Comparison of ENCODE assay signal across 11 mouse cellular contexts in the genomic region with DNA sequence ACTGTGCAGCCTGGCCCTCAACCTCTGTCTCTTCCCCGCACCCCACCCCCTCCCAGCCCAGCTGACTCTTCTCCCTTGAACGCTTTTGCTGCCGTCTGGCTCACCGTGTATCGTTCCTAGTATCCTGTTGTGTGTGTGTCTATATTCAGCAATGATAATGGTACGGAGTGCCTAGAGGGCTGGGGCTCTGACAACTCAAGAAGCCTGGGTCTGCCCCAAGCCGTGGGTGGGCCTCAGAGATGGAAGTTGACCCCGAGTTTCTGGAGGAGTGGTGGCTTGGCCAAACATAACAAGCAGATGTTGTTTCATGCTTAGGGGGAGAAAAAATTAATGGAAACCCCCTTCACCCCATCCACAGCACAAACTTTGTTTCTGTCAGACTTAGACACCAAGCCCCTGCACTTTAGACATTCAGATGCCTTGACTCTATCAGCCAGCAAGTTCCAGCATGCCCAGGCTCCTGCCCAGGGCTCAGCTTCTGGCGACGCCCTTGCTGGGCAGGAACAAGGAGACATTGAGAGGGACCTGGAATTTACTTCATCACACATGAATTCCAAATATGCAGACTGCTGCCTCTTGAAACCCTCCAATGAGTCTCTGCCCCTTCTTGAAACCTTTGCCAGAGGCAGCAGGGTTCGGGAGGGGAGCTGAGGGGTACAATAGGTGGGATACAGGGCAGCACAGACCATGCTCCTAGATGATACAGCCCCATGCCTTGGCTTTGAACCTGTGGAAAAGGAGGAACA.
A peak's percentile ranks its signal among the peaks of the same experiment; 100 is the strongest.
DNase-seq lines count a peak whose midpoint lies in the region; ATAC-seq lines count a peak whose summit lies in the region.
"Had no signal": no experiment of that assay in that cellular context is flagged by ENCODE, and none has a peak within 500 bp of the region (broad histone marks: within the 10 kb centered on the region; RNA-seq: fewer than 3 reads in every experiment).

No protein-coding gene starts in this region.

- H3K4me1 ChIP-seq in heart, embryonic 13.5 days = peaks cover 69% of the 10 kb centered on the region
- peaks cover 10% of the 10 kb centered on the region; the same call in 1 of the 2 replicates for H3K4me1 ChIP-seq in midbrain, embryonic 10.5 days
- no peaks in the 10 kb centered on the region for H3K4me1 ChIP-seq in midbrain, embryonic 16.5 days (ENCODE audit: control insufficient read depth, insufficient read depth, low read length)
- H3K4me1 ChIP-seq in limb, embryonic 13.5 days = peaks cover 63% of the 10 kb centered on the region
- peaks cover 3% of the 10 kb centered on the region; the same call in 1 of the 2 replicates for H3K4me1 ChIP-seq in stomach, embryonic 14.5 days (ENCODE audit: control insufficient read depth, insufficient read depth, low read length)
- H3K4me1 ChIP-seq: liver, embryonic 13.5 days had no signal

- peaks cover 76% of the 10 kb centered on the region for H3K36me3 ChIP-seq in heart, embryonic 13.5 days
- peaks cover 50% of the 10 kb centered on the region for H3K36me3 ChIP-seq in midbrain, embryonic 10.5 days
- peaks cover 6% of the 10 kb centered on the region; the same call in 1 of the 2 replicates for H3K36me3 ChIP-seq in midbrain, embryonic 16.5 days (ENCODE audit: control insufficient read depth, insufficient read depth, low read length)
- peaks cover 22% of the 10 kb centered on the region for H3K36me3 ChIP-seq in limb, embryonic 13.5 days
- peaks cover 12% of the 10 kb centered on the region for H3K36me3 ChIP-seq in stomach, embryonic 14.5 days (ENCODE audit: control insufficient read depth, insufficient read depth, low read length)

- peak overlapping the region; percentile 67 for H3K9ac ChIP-seq in heart, embryonic 13.5 days
- no peak overlapping the region for H3K9ac ChIP-seq in midbrain, embryonic 16.5 days (ENCODE audit: low read depth, low read length)
- no peak overlapping the region for H3K9ac ChIP-seq in limb, embryonic 13.5 days
- no peak overlapping the region for H3K9ac ChIP-seq in stomach, embryonic 14.5 days (replicated peaks; ENCODE audit: low read depth, low read length)
- H3K9ac ChIP-seq: liver, embryonic 13.5 days had no signal

- H3K27ac ChIP-seq in heart, embryonic 13.5 days (replicated peaks) = peak overlapping the region; percentile 89
- peak overlapping the region; percentile 7; the same call in 1 of the 2 replicates for H3K27ac ChIP-seq in midbrain, embryonic 10.5 days (replicated peaks)
- no peak overlapping the region for H3K27ac ChIP-seq in midbrain, embryonic 16.5 days (ENCODE audit: low read length)
- peak overlapping the region; percentile 87 for H3K27ac ChIP-seq in limb, embryonic 13.5 days
- peak overlapping the region; percentile 56; the same call in 1 of the 2 replicates for H3K27ac ChIP-seq in stomach, embryonic 14.5 days (ENCODE audit: low read length)
- H3K27ac ChIP-seq: liver, embryonic 13.5 days had no signal

- 19% methylated on average over 11 of the region's 11 CpGs for WGBS in heart, embryonic 13.5 days
- WGBS in midbrain, embryonic 10.5 days = 77% methylated on average over 11 of the region's 11 CpGs
- WGBS in midbrain, embryonic 16.5 days = 62% methylated on average over 11 of the region's 11 CpGs
- WGBS in limb, embryonic 13.5 days = 41% methylated on average over 11 of the region's 11 CpGs
- 30% methylated on average over 11 of the region's 11 CpGs for WGBS in stomach, embryonic 14.5 days

- DNase-seq in heart, adult 8-10 months (ENCODE audit: low spot score) = no peak
- no peak for DNase-seq in midbrain, embryonic 10.5 days (ENCODE audit: low spot score)
- DNase-seq in cerebellum, postnatal 10 days = no peak
- DNase-seq in natural killer cell, adult 2 months (ENCODE audit: low spot score in 2 of 2) = no peak
- DNase-seq: gastrocnemius, postnatal 14 days; liver, embryonic 13.5 days had no signal

- ATAC-seq in heart, embryonic 13.5 days (ENCODE audit: extremely low read depth, insufficient number of reproducible peaks, low FRiP score, low TSS enrichment) = peak; percentile 16; the same call in 1 of the 2 replicates
- no peak for ATAC-seq in midbrain, embryonic 16.5 days
- ATAC-seq in limb, embryonic 13.5 days (ENCODE audit: low FRiP score, low read depth) = peak; percentile 71
- ATAC-seq in stomach, embryonic 14.5 days (ENCODE audit: insufficient number of reproducible peaks, insufficient read depth, low FRiP score, low read depth) = peak; percentile 31; the same call in 1 of the 2 replicates
- ATAC-seq: CD4-positive, CD25-positive, alpha-beta regulatory T cell, adult 4 months had no signal

- no peaks in the 10 kb centered on the region for H3K9me3 ChIP-seq in heart, embryonic 13.5 days
- H3K9me3 ChIP-seq in midbrain, embryonic 10.5 days (replicated peaks) = no peaks in the 10 kb centered on the region
- no peaks in the 10 kb centered on the region for H3K9me3 ChIP-seq in midbrain, embryonic 16.5 days (replicated peaks; ENCODE audit: control insufficient read depth, low read length, poor library complexity, severe bottlenecking)
- H3K9me3 ChIP-seq in limb, embryonic 13.5 days = no peaks in the 10 kb centered on the region
- H3K9me3 ChIP-seq in stomach, embryonic 14.5 days (ENCODE audit: control insufficient read depth, low read depth, low read length) = no peaks in the 10 kb centered on the region
- H3K9me3 ChIP-seq: liver, embryonic 13.5 days had no signal

- H3K27me3 ChIP-seq in heart, embryonic 13.5 days (replicated peaks) = no peaks in the 10 kb centered on the region
- no peaks in the 10 kb centered on the region for H3K27me3 ChIP-seq in midbrain, embryonic 10.5 days (ENCODE audit: low read depth, poor library complexity, severe bottlenecking)
- no peaks in the 10 kb centered on the region for H3K27me3 ChIP-seq in midbrain, embryonic 16.5 days (ENCODE audit: control insufficient read depth, insufficient read depth, low read depth, low read length)
- H3K27me3 ChIP-seq in limb, embryonic 13.5 days = no peaks in the 10 kb centered on the region
- no peaks in the 10 kb centered on the region for H3K27me3 ChIP-seq in stomach, embryonic 14.5 days (ENCODE audit: control insufficient read depth, insufficient read depth, low read length)
- H3K27me3 ChIP-seq: liver, embryonic 13.5 days had no signal

- no peak overlapping the region for H3K4me3 ChIP-seq in heart, embryonic 13.5 days
- H3K4me3 ChIP-seq in midbrain, embryonic 10.5 days = no peak overlapping the region
- H3K4me3 ChIP-seq in midbrain, embryonic 16.5 days (ENCODE audit: low read depth, low read length) = no peak overlapping the region
- H3K4me3 ChIP-seq in limb, embryonic 13.5 days = no peak overlapping the region
- H3K4me3 ChIP-seq in stomach, embryonic 14.5 days (ENCODE audit: low read depth, low read length) = no peak overlapping the region
- H3K4me3 ChIP-seq: liver, embryonic 13.5 days had no signal

- peak overlapping the region; percentile 10; the same call in 1 of the 2 replicates for H3K4me2 ChIP-seq in heart, embryonic 13.5 days
- no peak overlapping the region for H3K4me2 ChIP-seq in midbrain, embryonic 16.5 days (ENCODE audit: low read length)
- H3K4me2 ChIP-seq in limb, embryonic 13.5 days (replicated peaks) = peak overlapping the region; percentile 19; the same call in 1 of the 2 replicates
- no peak overlapping the region for H3K4me2 ChIP-seq in stomach, embryonic 14.5 days (replicated peaks; ENCODE audit: low read depth, low read length)
- H3K4me2 ChIP-seq: liver, embryonic 13.5 days had no signal

Comparison
In these comparisons a context has a peak if more than half of its experiments do, and no peak if none do; other contexts are left out.
1. H3K4me2 ChIP-seq: peak in heart, embryonic 13.5 days (single experiment) and limb, embryonic 13.5 days (single experiment); none in midbrain, embryonic 16.5 days (single experiment) and stomach, embryonic 14.5 days (single experiment).